Mouse (Mus musculus) olfactory bulb, adult 2 months (tissue): Measurements from ENCODE around the gene Tmem237.

Source experiments
- CTCF ChIP-seq: fragments of 200-500 bp; IDR thresholded peaks from 2 replicates; pipeline ENCODE4 v1.5.1; 2012; ENCODE audit warnings: low read depth, mild to moderate bottlenecking, low read length, moderate library complexity; ENCODE audit not compliant: insufficient read depth
- POLR2A ChIP-seq: fragments of 200-500 bp; IDR thresholded peaks from 2 replicates; pipeline ENCODE4 v1.6.1; 2012; ENCODE audit warnings: mild to moderate bottlenecking, low read depth, low read length, moderate library complexity; ENCODE audit not compliant: insufficient read depth

DNA sequence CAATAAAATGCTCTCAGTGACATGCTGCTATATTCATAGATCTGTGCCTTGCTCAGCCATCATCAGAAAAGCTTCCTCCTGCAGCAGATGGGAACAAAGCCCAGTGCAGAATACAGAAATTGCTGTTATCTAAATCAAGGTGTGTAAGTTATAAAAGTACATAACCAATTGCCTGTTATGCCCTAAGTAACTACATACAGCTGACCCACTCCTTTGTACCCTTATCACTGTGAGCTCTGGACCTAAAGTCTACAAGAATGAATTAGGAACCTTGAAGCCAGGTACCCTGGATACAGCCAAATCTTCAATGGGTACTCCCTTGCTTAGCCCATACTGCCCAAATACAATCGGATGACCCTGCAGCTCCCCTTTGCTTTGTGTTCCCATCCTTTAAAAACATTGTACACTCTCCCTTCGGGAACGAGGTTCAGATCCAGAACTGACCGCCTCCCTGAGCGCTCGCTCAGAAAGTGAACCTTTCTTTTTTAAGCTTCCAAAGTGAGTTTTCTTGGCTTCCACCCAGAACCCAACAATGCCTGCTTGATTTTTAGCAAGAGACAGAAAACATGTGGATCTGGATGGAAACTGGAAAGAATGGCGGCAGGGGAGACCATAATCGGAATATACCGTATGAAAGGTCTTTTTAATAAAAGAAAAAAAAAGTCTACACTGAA, 46.2 kb upstream of the Tmem237 start:
- no peak for TF ChIP-seq CTCF
- TF ChIP-seq POLR2A, result no peak
